Mouse (Mus musculus): ENCODE measurements around the gene Mcpt8. TPM values are rescaled to one million over a fixed set of nuclear protein-coding genes. Genes with fewer than 3 reads are reported as not detected.
"Not testable (repeated sequence)": the region's sequence is repeated elsewhere in the genome, so short reads cannot be mapped to it uniquely, and the experiment has no call there.

The Mcpt8 gene
- not detected in 2 replicates for polyA plus RNA-seq (2012; rRNA removed)

- DNase-seq (ENCODE audit: low read depth), result no peak
Observed at GRCm38 (mm10) chr14:56085167-56085566, at the start of gene Mcpt8. Gene Mcpt8, minus strand, starts transcription at chr14:56085273.

DNA sequence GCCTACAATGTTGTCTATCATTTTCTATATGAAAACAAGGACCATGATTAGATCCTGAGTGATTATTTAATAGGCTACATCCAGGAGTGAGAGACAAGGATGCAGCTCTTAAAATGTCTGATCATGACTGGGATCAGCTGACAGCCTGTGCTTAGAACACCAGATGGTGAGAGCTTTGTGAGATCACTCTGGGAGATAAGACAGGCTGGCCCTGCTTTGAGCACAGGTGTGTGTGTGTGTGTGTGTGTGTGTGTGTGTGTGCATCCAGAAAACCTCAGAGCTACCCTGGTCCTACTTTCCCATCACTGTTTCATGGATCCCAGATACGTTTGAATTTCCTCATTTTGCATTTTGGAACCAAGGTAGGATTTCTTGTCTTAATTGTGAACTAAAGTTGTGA, 48.6 kb upstream of the Mcpt8 start:
- not testable (repeated sequence) for DNase-seq (ENCODE audit: low read depth)

GRCm38 (mm10) chr14:56132508-56132907, 47.4 kb upstream of the Mcpt8 start, which contains the start of gene Gzmd:
Gene Gzmd, minus strand, starts transcription at chr14:56132608.
- DNase-seq (ENCODE audit: low read depth), result not testable (repeated sequence)

DNA sequence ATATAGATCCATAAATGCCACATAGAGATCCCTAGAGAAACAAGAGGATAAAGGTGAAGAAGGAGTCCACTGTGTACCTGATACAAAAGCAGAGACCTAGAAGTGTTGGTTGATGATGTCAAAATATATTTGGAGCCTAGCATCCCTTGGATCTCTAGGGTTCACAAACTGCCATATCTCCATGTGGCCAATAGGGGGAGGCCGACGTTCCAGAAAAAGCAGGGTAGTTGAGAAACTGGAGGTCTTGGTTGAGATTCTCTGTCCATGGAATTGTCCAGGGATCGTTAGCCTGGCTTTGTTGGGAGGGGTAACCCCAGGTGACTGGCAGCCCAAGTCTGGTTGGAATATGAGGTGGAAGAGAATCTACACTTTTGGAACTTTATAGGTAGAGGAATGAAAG, 43.3 kb upstream of the Mcpt8 start:
- DNase-seq (ENCODE audit: low read depth), result no peak

- no peak for DNase-seq (ENCODE audit: low read depth)
Observed at GRCm38 (mm10) chr14:56123516-56123915, 38.4 kb upstream of the Mcpt8 start.

GRCm38 (mm10) chr14:56120525-56120924, 35.5 kb upstream of the Mcpt8 start, which contains the start of gene Gzme:
Gene Gzme, minus strand, starts transcription at chr14:56120625.
- no peak for DNase-seq (ENCODE audit: low read depth)

DNA sequence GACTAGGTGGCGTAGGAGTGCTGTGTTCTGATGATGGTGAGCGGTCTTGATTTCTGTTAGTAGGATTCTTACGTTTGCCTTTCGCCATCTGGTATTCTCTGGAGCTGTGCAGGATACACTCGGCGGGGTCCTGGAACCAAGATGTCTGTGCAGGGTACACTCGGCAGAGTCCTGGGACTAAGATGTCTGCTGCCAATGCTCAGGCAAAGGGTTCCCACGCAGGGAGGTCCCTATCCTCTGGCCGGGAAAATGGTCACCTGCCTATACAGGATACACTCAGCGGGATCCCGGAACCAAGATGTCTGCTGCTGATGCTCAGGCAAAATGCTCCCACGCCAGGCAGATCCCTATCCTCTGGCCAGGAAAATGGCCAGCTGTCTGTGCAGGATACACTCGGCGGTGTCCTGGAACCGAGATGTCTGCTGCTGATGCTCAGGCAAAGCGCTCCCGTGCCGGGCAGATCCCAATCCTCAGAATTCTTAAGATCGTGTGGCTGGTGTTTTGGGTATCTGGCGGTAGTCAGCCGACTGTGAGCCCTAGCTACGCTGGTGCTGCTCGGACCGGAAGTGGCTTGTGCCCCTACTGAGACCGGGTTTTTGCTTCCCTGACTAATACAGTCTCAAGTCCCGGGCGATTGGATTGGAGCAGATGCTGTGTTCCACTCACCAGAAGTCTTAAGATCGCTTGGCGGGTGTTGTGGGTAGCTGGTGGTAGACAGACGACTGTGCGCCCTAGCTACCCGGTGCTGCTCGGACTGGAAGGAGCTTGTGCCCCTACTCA, 30.6 kb upstream of the Mcpt8 start:
- DNase-seq (ENCODE audit: low read depth), result not testable (repeated sequence)

DNA sequence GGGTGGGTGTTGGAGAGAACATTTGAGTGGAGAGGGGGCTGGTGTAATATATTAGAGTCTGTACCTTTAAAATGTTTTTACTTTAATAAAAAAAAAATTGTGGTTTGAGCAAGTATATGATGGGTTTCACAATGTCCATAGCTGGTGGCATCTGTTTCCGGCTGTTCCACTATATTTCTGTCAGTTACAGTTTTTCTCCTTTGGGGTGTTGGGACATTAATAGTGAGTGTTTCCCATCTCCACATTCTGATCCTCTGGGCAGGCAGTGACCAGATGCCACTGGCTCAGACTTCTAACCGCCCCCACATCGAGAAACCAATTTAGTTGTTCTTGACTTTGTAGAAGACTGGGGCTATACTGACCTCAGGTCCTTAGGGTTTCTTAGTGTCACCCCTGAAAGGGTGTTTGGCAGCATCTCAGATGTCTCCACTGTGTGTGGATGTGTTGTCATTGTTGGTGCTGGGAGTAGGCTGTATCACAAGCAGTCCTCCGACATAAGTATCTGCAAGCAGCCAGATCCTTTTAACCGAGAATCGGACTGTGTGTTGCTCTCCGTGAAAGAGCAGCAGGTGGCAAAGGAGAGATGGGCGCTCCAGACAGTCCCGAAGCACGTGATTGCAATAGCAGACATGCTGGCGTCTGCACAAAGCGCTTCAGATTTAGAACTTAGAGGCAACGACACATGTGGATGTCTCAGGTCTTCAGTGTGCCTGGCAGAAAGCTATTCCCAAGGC, 20.5 kb upstream of the Mcpt8 start:
- DNase-seq (ENCODE audit: low read depth), result no peak

GRCm38 (mm10) chr14:56105016-56105415, 19.9 kb upstream of the Mcpt8 start:
- DNase-seq (ENCODE audit: low read depth), result no peak

- no peak for DNase-seq (ENCODE audit: low read depth)
Observed at GRCm38 (mm10) chr14:56103452-56103851, 18.4 kb upstream of the Mcpt8 start.

DNA sequence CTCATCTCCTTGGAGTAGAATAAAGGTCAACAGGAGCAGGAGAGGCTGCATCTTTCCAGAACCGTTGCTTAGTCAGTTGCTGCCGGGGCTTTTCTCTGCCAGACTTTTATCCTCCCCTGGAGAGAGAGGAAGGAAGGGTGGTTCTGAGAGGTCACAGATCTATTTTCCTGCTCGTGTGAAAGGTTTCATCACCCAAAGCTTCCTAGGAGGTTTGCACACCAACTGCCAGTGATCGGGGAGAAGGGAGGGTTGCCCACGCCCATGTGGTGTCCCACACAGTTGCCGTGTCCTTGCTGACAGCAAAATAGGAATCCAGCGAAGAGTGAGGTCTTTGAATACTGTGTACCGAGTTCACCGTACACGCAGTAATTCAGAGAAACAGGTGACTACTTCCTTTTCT, 17.3 kb upstream of the Mcpt8 start, which contains the start of gene Ctsg:
Gene Ctsg (minus strand): TSS at position 189 of the 400 bp plus-strand sequence.
- no peak for DNase-seq (ENCODE audit: low read depth)

DNA sequence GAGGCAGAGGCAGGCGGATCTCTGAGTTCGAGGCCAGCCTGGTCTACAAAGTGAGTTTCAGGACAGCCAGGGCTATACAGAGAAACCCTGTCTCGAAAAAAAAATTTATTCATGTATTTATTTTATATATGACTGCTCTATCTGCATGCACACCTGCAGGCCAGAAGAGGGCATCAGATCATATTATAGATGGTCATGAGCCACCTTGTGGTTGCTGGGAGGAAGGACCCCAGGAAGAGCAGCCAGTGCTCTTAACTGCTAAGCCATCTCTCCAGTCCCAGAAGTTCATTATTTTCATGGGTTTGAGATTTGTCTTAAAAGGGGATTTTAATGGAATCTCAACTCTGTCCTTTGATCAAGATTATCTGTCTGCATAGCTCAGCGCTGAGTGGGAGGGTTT, 13.9 kb upstream of the Mcpt8 start:
- DNase-seq (ENCODE audit: low read depth), result no peak

DNA sequence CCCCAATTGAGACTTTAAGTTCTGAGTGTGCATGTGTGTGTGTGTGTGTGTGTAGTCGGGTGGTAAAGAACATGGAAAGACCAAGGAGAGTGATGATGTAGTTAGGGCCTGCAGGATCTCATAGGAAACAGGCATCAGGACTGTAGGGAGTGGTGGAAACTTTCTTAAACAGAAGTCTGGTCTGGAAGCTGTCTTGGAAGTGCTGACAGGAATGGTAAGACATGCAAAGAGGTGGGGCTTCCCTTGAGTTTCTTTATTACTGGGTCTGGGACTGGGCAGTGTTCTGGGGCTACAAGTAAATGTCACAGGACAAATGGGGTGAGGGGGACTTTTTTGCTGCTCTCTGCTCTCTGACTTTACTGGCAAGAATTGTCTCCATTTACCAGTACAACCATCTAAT, 12.5 kb upstream of the Mcpt8 start:
- DNase-seq (ENCODE audit: low read depth), result no peak

DNA sequence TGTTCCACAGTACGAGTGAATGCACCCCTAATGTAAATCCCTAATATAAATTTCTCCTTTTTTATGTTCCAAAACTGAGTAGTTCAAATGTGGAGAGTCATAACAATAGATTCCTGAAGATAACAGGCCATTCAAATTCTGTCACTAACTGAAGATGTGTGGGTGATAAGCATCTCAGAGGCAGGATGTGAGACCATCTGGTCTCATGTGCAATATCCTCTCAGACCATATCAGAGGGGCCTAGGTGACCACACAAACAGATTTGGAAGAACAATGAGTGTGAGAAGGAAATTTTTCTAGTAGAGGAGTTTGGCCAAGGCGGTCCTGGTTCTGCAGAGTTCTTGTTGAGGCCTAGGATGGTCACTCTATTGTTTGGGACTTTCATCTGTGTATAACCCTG, 8.3 kb upstream of the Mcpt8 start:
- no peak for DNase-seq (ENCODE audit: low read depth)

DNA sequence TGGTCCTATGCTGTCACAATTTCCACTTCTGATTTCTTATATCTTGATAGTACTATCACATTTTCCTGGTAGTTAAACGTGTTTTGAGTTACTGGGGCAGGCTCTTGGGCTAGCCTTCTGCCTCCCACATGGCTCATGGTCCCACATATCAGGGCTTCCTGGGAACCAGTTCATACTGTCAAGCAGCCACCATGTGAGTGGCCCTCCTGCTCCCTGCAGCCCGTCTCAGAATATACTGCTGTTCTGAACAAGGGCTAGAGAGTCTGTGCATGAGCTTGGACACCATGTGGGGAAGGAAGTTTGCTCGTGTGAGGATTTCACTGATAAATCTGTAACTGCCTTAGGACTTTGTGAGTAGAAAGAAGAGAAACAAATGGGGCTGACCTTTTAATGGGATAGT, 1.6 kb upstream of the Mcpt8 start:
- DNase-seq (ENCODE audit: low read depth), result no peak

DNA sequence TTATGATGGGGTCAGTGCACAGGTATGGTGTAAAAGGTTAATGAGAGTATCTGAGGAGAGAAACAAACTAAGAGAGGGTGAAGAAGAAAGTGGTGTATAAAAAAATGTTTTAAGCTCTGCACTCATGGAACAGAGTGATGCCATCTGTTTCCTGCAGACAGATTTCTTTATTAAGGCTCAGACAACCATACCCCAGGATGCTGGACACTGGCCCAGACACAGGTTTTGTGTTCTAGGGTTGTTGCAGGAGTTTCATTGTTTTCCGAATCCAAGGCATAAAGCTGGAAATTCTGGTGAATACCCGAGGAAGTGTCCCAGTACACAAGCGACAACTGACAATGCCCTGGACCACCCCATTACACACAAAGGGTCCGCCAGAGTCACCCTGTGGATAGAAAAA, 3.1 kb downstream of the Mcpt8 start:
- DNase-seq (ENCODE audit: low read depth), result no peak

- not testable (repeated sequence) for DNase-seq (ENCODE audit: low read depth)
Observed at GRCm38 (mm10) chr14:56062213-56062612, 22.9 kb downstream of the Mcpt8 start, which contains the start of gene Mcpt4. Gene Mcpt4, minus strand, starts transcription at chr14:56062313.

DNA sequence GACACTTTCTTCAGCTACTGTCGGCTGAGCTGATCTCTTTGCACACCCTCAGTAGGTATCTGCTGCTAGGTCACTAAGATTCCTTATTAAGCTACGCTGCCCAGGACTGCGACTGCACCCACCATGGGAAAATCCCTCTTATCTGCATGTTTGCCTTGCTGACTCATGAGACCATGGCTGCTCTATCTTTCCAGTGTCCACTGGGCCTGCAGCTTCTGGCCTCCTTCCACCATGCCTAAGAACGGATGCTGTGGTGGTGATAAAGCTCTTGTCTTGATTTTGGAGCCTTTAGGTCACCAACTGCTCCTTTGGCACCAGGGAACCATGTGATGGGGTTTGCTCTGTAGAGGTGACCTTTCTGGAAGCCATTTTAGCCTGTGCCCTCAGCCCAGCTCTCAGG, 27.4 kb downstream of the Mcpt8 start:
- no peak for DNase-seq (ENCODE audit: low read depth)

DNA sequence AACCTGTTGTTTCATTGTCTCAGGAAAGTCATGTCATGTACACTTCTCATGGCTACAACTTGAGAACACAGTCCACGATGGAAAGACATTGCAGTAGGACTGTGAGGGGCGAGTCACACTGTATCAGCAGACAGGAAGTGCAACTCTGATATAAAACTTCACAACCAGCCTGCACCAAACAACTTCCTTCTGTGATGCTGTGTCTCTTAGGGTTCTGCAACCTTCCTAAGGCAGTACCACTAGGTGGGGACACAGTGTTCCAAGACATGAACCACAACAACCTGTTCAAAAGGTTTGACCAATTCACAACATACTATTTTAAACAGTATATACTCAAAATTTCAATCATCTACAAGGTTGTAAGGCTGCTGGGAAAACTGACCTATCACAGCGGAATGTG, 29.7 kb downstream of the Mcpt8 start:
- no peak for DNase-seq (ENCODE audit: low read depth)

- DNase-seq (ENCODE audit: low read depth), result not testable (repeated sequence)
Observed at GRCm38 (mm10) chr14:56041792-56042191, 43.3 kb downstream of the Mcpt8 start, which contains the start of gene Mcpt2. Gene Mcpt2, plus strand, starts transcription at chr14:56042041.

DNA sequence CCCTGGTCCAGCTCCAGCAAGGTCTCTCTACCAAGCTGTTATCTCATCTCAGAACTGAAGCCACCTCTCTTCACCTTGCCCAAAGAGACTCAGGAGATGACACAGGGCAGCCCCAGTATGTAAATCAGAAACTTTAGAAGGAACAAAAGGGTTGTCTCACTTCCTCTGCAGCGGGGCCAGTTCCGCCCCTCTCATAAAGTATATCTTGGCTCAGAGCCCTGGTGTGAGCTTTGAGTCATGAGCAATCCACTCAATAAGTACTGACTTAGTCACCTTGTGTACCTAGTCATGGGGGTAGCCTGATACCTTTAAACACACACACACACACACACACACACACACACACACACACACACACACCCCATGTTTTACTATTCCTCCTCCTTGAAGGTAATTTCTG, 50.6 kb downstream of the Mcpt8 start:
- no peak for DNase-seq (ENCODE audit: low read depth)
